Mouse (Mus musculus): ENCODE results near the gene Tdrkh. TPM values are rescaled to one million over a fixed set of nuclear protein-coding genes. Genes with fewer than 3 reads are reported as not detected.

The Tdrkh gene
- total RNA-seq (2021) = 10 to 100 TPM; 43.9 to 47.7 TPM
- long read RNA-seq, full-length matches to known transcripts = 27 of 34 reads
- long read RNA-seq, partial matches to known transcripts = 2 of 34 reads
- long read RNA-seq, other reads (novel, unspliced or antisense) = 5 of 34 reads

- DNase-seq (ENCODE audit: low spot score in 2 of 2) = peak; percentile 96 to 97
Measured at GRCm38 (mm10) chr3:94413031-94413679, at the start of gene Tdrkh. Tdrkh (plus strand) TSS chr3:94413273.

- DNase-seq (ENCODE audit: low spot score in 2 of 2) = peak; percentile 49 to 66
Measured at GRCm38 (mm10) chr3:94363291-94364153, 49.6 kb upstream of the Tdrkh start.

DNA sequence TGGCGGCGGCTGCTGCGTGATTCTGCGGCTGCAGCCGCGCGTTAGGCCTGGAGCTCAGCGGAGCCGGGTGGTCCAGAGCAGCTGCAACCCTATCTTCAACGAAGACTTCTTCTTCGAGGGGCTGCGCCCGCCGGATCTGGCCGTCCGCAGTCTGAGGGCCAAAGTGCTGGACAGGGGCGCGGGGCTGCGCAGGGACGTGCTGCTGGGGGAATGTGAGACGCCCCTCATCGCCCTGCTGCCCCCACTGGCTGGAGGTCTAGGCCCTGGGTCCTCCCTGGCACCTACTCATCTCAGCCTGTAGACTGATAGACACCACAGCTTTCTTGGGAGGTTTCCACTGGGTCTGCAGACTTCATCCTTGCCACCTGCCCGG is 48.9 kb upstream of the Tdrkh start:
- no peak for DNase-seq (ENCODE audit: low spot score in 2 of 2)

DNA sequence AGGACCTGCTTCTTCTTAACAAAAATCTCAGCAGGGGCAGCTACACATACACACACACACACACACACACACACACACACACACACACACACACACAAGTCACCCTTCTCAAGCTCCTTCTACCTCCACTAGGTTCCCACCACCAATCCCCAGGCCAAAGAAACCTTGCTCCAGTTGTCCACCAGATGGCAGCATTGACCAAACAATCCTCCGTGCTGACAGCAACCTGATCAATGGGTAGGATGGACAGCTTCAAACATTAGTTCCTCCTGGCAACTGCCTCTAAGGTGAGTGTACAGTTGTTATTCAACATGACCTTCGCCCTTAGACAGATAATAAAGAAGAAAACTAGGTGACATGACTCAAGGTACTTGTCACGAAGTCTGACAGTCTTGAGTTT is 46.3 kb upstream of the Tdrkh start:
- DNase-seq (ENCODE audit: low spot score in 2 of 2) = peak; percentile 87

- DNase-seq (ENCODE audit: low spot score in 2 of 2) = no peak
Measured at GRCm38 (mm10) chr3:94367511-94367910, 45.6 kb upstream of the Tdrkh start.

DNA sequence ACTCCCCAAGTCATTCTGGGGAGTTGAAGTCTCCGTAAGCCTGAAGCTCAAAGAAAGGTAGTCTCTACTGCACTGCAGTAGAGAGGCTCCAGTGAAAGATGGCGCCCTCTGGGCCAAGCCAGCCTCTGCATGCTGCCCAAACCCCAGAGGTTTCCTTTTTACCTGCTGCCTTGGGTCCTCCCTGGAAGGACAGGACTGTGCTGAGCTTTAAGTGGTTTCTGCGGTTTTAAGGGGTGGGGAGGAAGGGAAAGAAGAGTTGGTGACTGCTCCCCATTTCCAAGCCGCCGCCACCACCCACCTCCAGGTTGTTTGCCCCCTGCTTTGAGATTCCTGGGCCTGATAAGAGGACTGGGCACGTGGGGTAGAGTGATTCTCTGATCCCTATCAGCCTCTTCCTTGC is 44.4 kb upstream of the Tdrkh start:
- no peak for DNase-seq (ENCODE audit: low spot score in 2 of 2)

DNA sequence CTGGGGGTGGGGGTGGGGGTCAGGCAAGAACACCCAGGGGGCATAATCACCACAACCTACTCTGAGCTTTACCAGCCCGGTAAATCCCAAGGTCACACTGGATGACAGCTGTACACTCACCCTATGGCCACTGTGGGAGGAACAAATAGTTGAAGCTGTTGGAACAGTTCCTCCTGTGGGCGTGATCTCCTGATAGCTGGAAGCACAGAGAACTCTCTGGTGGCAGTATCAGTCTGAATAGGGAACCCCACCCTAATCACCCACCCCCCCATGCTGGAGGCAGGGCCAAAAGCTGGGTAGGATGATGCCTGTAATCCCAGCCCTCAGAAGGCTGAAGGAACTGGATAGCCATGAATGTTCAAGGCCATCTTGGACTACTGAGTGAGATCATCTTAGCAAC is 43.4 kb upstream of the Tdrkh start:
- DNase-seq (ENCODE audit: low spot score in 2 of 2) = no peak

DNA sequence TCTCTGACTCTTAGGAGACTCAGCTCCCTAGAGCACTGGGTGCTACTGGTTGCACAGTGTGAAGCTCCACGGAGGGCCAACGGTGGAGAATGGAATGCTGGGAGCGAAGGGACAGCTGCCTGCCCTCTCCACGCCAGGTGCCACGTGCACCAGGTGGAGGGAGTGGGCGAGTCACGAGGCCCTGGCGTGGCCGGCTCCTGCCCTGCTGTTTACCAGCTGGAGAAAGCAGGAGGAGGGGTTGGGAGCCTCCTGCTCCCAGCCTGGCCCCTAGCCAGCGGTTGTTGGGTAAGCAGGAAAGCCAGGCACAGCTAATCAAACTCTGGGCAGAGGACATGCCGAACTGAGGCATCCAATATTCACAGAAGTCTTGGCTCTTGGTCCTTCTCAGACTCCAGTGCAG is 41.4 kb upstream of the Tdrkh start:
- DNase-seq (ENCODE audit: low spot score in 2 of 2) = peak; percentile 69 to 72

DNA sequence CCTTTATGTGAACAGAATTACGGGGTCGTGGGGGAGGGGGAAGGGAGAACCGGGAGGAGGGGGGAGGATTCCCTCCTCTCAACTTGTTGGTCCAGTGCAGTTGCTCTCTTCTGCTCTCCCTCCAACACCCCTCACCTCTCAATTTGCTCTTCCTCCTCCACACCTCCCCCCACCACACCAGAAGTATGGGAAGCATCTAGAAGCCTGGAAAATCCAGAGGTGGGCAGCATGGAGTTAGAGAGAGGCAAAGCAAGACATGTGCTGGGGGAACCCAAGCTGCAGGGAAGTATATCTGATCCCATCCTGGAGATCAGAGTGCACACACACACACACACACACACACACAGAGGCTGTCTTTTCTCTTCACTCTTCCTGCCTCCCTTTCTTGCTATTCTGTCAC is 41.0 kb upstream of the Tdrkh start:
- DNase-seq (ENCODE audit: low spot score in 2 of 2) = no peak

DNA sequence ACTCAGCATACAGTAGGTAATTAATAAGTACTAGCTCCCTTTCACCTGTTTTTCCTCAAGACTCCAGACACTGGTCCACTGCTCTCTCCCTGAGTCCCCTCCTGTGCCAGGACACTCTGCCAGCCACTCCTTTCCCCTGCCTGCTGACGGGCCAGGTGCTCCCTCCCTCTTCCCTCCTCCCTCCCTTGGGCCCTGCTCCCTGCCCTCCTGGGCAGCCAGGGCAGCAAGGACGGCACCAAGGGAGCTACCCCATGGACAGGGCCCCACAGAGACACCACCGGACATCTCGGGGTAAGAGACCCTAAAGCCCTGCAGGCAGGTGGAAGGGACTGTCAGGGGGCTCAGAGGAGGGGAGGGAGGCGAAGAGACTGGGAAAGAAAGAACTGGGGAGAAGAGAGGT is 40.4 kb upstream of the Tdrkh start, which contains the start of gene Rorc:
Rorc (plus strand) TSS at position 154 of the 400 bp plus-strand sequence.
- no peak for DNase-seq (ENCODE audit: low spot score in 2 of 2)

GRCm38 (mm10) chr3:94373090-94373489 is 40.0 kb upstream of the Tdrkh start:
- no peak for DNase-seq (ENCODE audit: low spot score in 2 of 2)

GRCm38 (mm10) chr3:94373597-94374011 is 39.5 kb upstream of the Tdrkh start:
- DNase-seq (ENCODE audit: low spot score in 2 of 2) = peak; percentile 35 to 49

- DNase-seq (ENCODE audit: low spot score in 2 of 2) = no peak
Measured at GRCm38 (mm10) chr3:94374636-94375035, 38.4 kb upstream of the Tdrkh start.

DNA sequence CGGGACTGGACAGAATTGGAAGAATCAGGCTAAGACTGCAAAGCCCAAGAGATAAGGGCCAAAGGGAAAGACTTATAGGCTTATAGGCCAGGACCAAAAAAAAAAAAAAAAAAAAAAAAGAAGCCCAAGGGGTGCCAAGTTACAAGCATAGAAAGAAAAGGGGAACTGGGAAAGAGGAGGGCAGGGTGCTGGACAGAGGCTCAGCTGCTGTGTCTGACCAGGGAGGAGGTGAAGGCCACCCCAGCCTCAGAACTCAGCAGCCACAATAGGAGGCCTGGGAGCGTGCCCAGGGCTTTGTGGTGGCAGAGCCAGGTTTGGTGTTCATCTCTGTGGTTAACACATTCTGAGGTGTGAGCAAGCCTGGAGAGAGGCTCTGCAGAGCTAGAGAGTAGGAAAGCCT is 37.9 kb upstream of the Tdrkh start:
- no peak for DNase-seq (ENCODE audit: low spot score in 2 of 2)

- no peak for DNase-seq (ENCODE audit: low spot score in 2 of 2)
Measured at GRCm38 (mm10) chr3:94375861-94376260, 37.2 kb upstream of the Tdrkh start.

- DNase-seq (ENCODE audit: low spot score in 2 of 2) = no peak
Measured at GRCm38 (mm10) chr3:94377028-94377923, 35.8 kb upstream of the Tdrkh start.

DNA sequence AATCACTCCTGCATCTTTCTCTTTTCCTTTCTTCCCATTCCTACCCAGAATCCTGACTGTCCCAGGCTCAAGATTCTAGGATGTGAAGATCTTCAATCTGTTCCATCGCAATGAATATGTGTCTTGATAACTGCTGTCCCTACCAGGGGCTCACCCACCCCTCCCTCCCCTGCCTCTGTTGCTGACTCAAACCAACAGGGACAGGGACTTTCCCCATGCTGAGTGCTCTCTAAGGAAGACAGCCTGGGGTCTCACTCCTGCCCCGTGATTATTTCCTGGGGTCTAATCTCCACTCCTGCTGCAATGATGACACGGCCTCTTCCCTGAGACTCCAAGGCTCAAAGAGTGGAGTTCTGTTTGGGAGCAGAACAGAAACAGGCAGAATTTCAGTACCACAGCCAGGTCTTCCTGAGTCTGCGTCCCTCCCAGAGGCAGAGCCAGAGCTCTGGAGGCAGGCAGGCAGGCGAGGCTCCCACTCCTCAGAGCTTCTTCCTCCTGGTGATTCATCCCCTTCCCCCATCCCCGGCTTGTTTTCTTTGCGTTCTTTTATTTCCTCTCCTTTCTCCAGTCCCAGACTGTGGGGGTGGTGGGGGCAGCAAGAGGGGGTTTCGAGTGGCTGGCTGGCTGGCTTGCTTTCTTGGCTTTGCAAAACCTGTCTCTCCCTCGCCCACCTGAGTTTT is 33.1 kb upstream of the Tdrkh start:
- DNase-seq (ENCODE audit: low spot score in 2 of 2) = no peak

DNA sequence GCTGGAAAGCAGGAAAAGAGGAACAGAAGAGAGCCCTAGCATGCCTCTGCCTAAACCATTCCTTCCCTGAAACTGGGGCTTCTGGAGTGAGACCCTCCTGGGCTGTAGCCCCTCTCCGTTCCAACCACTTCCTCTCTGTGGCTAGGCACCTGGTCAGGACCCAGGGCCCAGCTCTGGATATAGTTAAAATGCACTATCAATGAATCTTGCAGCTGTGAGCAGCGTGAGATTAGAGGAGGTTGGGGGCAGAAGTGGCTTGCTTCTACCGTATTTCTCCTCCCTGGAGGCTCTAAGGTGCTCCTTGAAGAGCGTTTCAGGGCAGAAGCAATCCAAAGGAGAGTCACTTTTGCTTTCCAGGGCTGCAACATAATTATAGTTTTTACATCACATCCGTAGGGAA is 30.8 kb upstream of the Tdrkh start:
- no peak for DNase-seq (ENCODE audit: low spot score in 2 of 2)

- DNase-seq (ENCODE audit: low spot score in 2 of 2) = no peak
Measured at GRCm38 (mm10) chr3:94383476-94383875, 29.6 kb upstream of the Tdrkh start.

- DNase-seq (ENCODE audit: low spot score in 2 of 2) = no peak
Measured at GRCm38 (mm10) chr3:94386671-94387070, 26.4 kb upstream of the Tdrkh start.

GRCm38 (mm10) chr3:94387391-94387790 is 25.7 kb upstream of the Tdrkh start:
- DNase-seq (ENCODE audit: low spot score in 2 of 2) = no peak
